Mouse (Mus musculus) Patski (cell line): ENCODE results near the gene Zbtb24. TPM values are rescaled to one million over a fixed set of nuclear protein-coding genes. Genes with fewer than 3 reads are reported as not detected.

Experiments used
- ATAC-seq: fragments of 100-300 bp; one replicate; pipeline ENCODE4 v1.8.0; 2021
- CTCF ChIA-PET: fragments of 350-600 bp; sonication (Branson Sonifier 250); formaldehyde crosslinking; loops from one replicate; lab custom pipeline; 2022; ENCODE audit warnings: inconsistent platforms; lab: Charles Lee
- POLR2A ChIA-PET: fragments of 350-600 bp; sonication (Branson Sonifier 250); formaldehyde crosslinking; loops from one replicate; lab custom pipeline; 2022; ENCODE audit warnings: antibody characterized with exemption, inconsistent platforms; lab: Charles Lee
- DNase-seq: peaks from one replicate; pipeline ENCODE4 v3.0.0-alpha.2; 2011; ENCODE audit warnings: low read depth, low spot score
- H3K27me3 ChIP-seq: fragments of 371-371 bp; one replicate; pipeline ENCODE4 v1.5.1; 2021
- CTCF ChIP-seq: fragments of 100-300 bp; IDR thresholded peaks from one replicate; pipeline ENCODE4 v1.5.1; 2021
- in situ Hi-C: fragments of 300-500 bp; cut with MboI; formaldehyde crosslinking; loops from 3 replicates; pipeline ENCODE4 v1.11.1; 2018; ENCODE audit warnings: low pct_unique_long_range_greater_than_20kb, mixed read lengths
- polyA plus RNA-seq: library from polyadenylated mRNA; unstranded; gene quantifications from one replicate; pipeline ENCODE4 v1.2.3, GENCODE M21; 2021

Zbtb24 gene
- polyA plus RNA-seq, 1 experiment from 2014 or later, result 17.8 TPM

DNA sequence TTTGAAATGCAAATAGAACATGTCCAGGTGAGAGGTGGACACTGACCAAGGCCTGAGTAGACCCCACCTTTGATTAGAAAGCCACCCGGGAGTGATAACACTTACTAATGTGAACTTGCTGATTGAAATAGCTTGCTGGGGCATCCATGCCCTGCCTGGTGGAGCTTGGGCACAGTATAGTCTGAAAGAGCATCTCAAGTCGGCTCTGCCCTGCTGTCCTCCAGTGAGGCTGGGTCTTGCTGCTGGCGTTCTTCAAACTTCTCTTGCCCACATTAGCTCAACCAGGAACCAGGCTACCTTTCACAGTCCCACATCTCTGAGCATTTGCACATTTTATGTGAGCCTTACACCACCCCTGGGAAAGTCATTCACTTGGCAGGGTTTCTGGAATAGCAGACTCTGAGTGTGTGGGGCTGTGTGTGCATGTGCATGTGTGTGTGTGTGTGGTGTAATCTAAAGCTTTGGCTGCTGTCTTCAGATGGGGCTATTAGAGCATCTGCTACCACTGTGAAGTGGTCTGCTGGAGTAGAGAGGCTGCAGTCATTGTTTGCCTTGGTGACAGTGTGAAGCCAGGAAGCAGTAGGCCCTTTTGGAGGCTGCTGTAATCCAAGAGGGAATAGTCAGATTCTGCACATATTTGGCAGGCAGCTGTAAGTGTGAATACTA, 11.0 kb downstream of the Zbtb24 start:
- TF ChIP-seq CTCF, result no peak
- ATAC-seq (no peak), DNase-seq (no peak)
- CTCF ChIA-PET, result interaction anchor here (1.1 to 1.8 kb wide), 2 partner anchors 10 to 13 kb away, joined by 3 to 5 read pairs; no protein-coding TSS in a partner anchor
- in situ Hi-C loops, result no loop called here
- POLR2A ChIA-PET, result interaction anchor here (0.7 kb wide), 1 partner anchor 11 kb away, joined by 3 read pairs; the partner anchor contains the start of gene Zbtb24
- no peaks in the 10 kb centered on the region for H3K27me3 ChIP-seq

DNA sequence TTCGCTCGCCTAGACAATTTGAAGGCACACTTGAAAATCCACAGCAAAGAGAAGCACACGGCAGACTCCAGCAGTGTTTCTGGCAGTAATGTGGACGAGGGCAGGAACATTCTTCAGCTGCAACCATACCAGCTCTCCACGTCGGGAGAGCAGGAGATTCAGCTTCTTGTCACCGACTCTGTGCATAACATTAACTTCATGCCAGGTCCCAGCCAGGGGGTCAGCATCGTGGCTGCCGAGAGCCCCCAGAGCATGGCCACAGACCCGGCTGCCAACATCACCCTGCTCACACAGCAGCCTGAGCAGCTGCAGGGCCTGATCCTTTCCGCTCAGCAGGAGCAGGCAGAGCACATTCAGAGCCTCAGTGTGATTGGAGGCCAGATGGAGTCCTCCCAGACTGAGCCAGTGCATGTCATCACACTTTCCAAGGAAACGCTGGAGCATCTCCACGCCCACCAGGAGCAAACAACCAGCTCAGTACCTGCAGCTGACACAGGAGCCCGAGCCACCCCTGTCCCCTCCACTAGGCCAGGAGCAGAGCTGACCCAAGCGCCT, 14.3 kb downstream of the Zbtb24 start:
- CTCF ChIA-PET, result no interaction called here
- no peak for ATAC-seq
- in situ Hi-C loops, result no loop called here
- DNase-seq, result no peak
- no peak for TF ChIP-seq CTCF
- POLR2A ChIA-PET, result interaction anchor here (1.1 kb wide), 1 partner anchor 10 kb away, joined by 3 read pairs; no protein-coding TSS in a partner anchor
- H3K27me3 ChIP-seq, result no peaks in the 10 kb centered on the region

DNA sequence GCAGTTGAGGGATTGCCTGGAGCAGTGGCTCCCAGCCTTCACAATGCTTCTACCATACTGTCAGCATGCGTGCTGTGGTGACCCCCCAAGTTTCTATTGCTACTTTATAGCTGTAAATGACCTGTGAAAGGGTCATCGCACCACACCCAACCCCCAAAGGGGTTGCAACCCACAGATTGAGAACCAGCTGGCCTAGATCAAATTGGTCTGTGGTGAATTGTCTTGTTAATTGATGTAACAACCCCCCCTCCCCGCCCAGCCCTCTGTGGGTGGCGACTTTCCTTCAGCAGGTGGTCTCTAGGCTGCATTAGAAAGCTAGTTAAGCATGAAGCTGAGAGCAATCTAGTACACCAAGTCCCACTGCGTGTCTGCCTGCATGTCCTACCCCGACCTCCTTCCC, 17.1 kb downstream of the Zbtb24 start:
- H3K27me3 ChIP-seq, result no peaks in the 10 kb centered on the region
- ATAC-seq, result no peak
- no peak for DNase-seq
- CTCF ChIA-PET, result interaction anchor here (1.3 kb wide), 1 partner anchor 11 kb away, joined by 3 read pairs; no protein-coding TSS in a partner anchor
- no peak for TF ChIP-seq CTCF
- POLR2A ChIA-PET, result no interaction called here
- in situ Hi-C loops, result no loop called here

DNA sequence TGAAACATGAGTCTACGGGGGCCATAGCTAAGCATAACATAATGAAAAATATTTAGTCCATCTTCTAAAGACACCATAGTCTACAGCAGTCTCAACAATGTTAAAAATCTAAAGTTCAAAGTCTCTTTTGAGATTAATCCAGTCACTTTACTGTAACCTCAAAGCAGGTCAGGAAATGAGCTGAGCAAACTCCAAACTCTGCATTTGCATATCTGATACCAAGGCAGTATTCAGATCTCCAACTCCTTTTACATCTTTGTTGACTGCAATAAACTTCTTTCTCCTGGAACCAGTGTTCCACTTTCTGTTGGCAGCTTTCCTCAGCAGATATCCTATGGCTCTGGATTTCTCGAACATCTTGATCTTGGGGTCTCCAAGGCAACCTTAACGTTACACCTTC, 20.5 kb downstream of the Zbtb24 start:
- no peaks in the 10 kb centered on the region for H3K27me3 ChIP-seq
- no peak for TF ChIP-seq CTCF
- DNase-seq (no peak), ATAC-seq (no peak)
- CTCF ChIA-PET, result interaction anchor here (0.9 to 1.5 kb wide), 2 partner anchors 9 to 17 kb away, joined by 3 to 4 read pairs; no protein-coding TSS in a partner anchor
- in situ Hi-C loops, result no loop called here
- POLR2A ChIA-PET, result no interaction called here

DNA sequence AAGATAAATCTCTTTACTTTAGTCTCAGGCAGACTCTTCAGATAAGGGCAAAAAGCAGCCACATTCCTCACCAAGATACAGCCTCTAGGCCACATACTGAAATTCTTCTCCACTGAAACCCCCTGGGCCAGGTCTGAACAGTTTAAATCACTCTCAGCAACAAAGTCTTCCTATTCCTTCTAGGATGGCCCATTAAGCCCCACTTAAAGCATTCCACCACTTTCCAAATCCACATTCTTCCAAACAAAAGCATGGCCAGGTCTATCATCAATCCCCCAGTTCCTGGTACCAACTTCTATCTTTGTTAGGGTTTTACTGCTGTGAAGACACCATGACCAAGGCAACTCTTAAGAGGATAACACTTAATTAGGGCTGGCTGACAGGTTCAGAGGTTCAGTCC, 22.4 kb downstream of the Zbtb24 start:
- H3K27me3 ChIP-seq, result no peaks in the 10 kb centered on the region
- in situ Hi-C loops, result no loop called here
- ATAC-seq, result no peak
- ChIA-PET POLR2A (no interaction called here), CTCF (interaction anchor here (1.3 to 1.4 kb wide), 2 partner anchors 20 to 217 kb away, joined by 3 read pairs; no protein-coding TSS in a partner anchor)
- TF ChIP-seq CTCF, result no peak
- DNase-seq, result no peak

DNA sequence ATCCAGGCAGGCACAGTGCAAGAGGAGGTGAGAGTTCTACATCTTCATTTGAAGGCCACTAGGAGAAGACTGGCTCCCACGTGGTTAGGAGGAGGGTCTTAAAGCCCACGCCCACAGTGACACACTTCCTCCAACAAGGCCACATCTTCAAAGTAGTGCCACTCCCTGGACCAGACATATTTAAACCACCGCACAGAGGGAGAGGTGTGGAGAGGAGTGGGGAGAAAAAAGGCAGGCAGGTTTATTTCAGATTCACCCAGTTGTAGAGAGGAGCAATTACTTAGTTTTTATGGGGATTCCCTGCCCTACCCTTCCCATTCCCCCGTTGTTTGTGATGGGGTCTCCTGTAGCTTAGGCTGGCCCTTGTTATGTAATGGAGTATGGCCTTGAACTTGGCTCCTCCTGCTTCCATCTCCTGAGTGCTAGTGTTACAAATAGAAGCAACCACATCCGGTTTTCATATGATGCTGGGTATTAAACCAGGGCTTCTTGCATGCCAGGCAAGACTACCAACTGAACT, 22.8 kb downstream of the Zbtb24 start:
- CTCF ChIA-PET, result interaction anchor here (1.4 kb wide), 1 partner anchor 20 kb away, joined by 3 read pairs; no protein-coding TSS in a partner anchor
- POLR2A ChIA-PET, result interaction anchor here (1.2 kb wide), 1 partner anchor 20 kb away, joined by 3 read pairs; no protein-coding TSS in a partner anchor
- in situ Hi-C loops, result no loop called here

DNA sequence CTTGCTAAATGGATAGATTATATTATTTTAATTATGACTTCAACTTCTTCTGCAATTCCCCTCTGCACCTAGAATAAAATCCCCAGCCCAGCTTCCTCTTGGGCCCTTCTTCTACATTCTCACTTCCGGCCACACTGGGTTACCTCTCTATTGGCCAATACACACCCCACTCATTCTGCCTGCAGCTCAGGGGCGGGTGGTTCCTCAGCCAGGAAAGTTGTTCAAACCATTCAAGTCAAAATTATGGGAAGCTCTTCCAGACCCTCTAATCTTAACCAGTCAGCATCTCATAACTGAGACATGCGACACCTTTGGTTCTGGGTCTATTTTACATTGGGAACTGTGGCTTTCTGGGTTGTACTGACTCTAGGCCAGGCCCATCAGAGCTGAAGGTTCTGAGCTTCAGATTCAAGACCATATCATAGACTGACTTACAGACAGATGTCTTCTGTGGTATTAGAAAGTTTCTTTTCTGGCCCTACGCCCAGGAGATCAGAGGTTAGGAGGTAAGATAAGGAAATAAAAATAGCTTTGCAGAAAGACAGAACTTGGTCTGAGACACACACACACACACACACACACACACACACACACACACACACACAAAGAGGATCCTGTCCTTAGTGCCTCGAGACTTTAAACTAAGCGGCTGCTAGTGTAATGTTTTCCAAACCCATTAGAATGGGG, 23.7 kb downstream of the Zbtb24 start:
- no peak for DNase-seq
- TF ChIP-seq CTCF, result no peak
- in situ Hi-C loops, result no loop called here

More for the DNA sequence above, 22.8 kb downstream of the Zbtb24 start:
- ATAC-seq (no peak), DNase-seq (no peak)
- no peaks in the 10 kb centered on the region for H3K27me3 ChIP-seq
- TF ChIP-seq CTCF, result no peak

DNA sequence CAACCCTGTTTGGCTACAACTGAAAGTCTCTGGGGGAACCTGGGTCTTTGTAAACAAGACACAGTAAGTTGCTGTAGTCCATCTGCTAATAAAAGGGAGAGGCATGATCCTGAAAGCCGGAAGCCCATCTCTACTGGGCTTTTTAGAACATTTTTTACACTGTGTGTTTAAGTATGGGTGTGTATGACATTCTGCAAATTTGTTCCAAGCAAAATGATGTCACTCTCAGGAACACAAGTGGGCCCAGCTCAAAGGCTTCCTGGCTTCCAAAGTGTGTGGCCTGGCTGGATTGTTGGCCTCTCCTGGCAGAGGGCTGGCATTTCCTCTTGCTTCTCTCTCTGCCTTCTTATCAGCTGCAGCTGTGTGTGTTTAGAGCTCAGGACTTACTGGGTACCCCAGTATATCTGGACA, 24.8 kb downstream of the Zbtb24 start:
- no peak for DNase-seq
- no peak for ATAC-seq
- ChIA-PET POLR2A (interaction anchor here (0.7 to 1.6 kb wide), 3 partner anchors 10 to 25 kb away, joined by 3 to 9 read pairs (median 4); partner anchors contain the start of gene Zbtb24), CTCF (interaction anchor here (1.3 to 1.7 kb wide), 2 partner anchors 13 to 15 kb away, joined by 4 to 5 read pairs; no protein-coding TSS in a partner anchor)
- no peak for TF ChIP-seq CTCF
- no peaks in the 10 kb centered on the region for H3K27me3 ChIP-seq
- in situ Hi-C loops, result no loop called here

More for the DNA sequence above, 23.7 kb downstream of the Zbtb24 start:
- ChIA-PET POLR2A (interaction anchor here (0.5 to 1.3 kb wide), 5 partner anchors 9 to 1199 kb away, joined by 3 to 4 read pairs (median 3); no protein-coding TSS in a partner anchor), CTCF (interaction anchor here (1.2 to 1.7 kb wide), 4 partner anchors 9 to 36 kb away, joined by 3 to 5 read pairs (median 4); no protein-coding TSS in a partner anchor)
- H3K27me3 ChIP-seq, result no peaks in the 10 kb centered on the region
- no peak for ATAC-seq

DNA sequence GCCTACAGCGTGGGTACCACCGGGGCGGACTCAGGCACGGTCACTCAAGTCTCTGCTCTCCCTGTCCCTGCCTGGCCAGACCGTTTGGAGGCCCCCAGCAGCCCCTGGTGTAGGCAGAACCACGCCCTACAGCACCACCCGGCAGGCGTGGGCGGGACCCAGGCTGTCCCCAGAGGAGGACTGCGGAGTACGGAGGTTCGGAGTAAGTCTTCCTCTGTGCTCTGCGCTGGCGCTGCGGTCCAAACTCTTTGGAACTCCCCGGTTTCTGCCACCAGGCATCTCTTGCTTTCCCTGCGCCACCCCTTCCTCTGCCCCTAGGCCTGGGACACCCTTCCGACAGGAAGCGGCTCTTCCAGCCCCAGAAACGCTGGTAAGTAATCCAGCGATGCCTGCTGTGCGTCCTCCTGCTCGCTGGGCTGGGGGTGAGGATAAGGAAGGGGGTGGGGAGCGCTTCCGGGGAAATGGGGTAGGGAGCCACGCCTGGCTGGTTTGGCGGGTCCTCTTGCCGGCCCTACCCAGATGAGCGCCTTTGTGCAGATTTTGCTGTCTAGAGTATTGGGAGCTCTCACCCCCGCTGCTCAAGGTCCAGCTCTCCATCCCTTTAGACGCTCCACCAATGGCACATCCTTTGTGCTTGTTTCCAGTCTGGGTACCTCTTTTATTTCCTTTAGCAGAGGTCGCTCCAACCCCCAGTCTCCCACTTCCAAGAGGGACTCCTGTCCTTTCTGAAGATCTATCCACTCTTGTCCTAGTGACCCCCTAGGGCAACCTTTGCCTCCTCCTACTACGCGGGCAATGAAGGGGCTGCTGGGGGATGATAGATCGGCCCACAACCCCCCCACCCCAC, 26.2 kb downstream of the Zbtb24 start, which contains the start of gene Mical1:
Mical1 (plus strand) TSS at position 144 of the 847 bp plus-strand sequence.
- TF ChIP-seq CTCF, result no peak
- H3K27me3 ChIP-seq, result no peaks in the 10 kb centered on the region
- ChIA-PET POLR2A (interaction anchor here (1.5 to 1.6 kb wide), 2 partner anchors 14 to 26 kb away, joined by 4 to 9 read pairs; partner anchors contain the start of genes Ppil6, Smpd2 and Zbtb24), CTCF (interaction anchor here (1.2 kb wide), 1 partner anchor 13 kb away, joined by 3 read pairs; the partner anchor contains the start of genes Ppil6 and Smpd2)
- in situ Hi-C loops, result no loop called here
- DNase-seq, result no peak
- ATAC-seq, result peak; percentile 24
